Mouse (Mus musculus) inflammation-experienced regulatory T-cells, adult 16 weeks (primary cell): ENCODE results near the gene Gja3. TPM values are rescaled to one million over a fixed set of nuclear protein-coding genes. Genes with fewer than 3 reads are reported as not detected.

Experiments used
- polyA plus RNA-seq: library from polyadenylated mRNA; unstranded; fragments of 100-300 nt; shearing (Covaris generic); gene quantifications from one replicate; pipeline ENCODE4 v1.2.1, GENCODE M21; 2017

The Gja3 gene
- not detected for polyA plus RNA-seq

GRCm38 (mm10) chr14:57057563-57058321 is at the start of gene Gja3:
Gene Gja3, minus strand, starts transcription at chr14:57058100.

GRCm38 (mm10) chr14:57104106-57105023 is 46.5 kb upstream of the Gja3 start, which contains the start of gene Gjb2:
Gene Gjb2, minus strand, starts transcription at chr14:57104702.

Other genes starting within 250 kb of the Gja3 start
- 54.5 TPM for gene Zmym5, start 246.4 kb downstream of the Gja3 start, polyA plus RNA-seq
- 84.1 TPM for gene Zmym2, start 171.4 kb downstream of the Gja3 start, polyA plus RNA-seq
- gene Gjb2, start 46.6 kb upstream of the Gja3 start, polyA plus RNA-seq = 6.1 TPM
- not detected for gene Gm4491, start 57.8 kb upstream of the Gja3 start, polyA plus RNA-seq
- not detected for gene Gjb6, start 75.5 kb upstream of the Gja3 start, polyA plus RNA-seq